Mouse (Mus musculus): ENCODE results near the gene Gpr146.

DNA sequence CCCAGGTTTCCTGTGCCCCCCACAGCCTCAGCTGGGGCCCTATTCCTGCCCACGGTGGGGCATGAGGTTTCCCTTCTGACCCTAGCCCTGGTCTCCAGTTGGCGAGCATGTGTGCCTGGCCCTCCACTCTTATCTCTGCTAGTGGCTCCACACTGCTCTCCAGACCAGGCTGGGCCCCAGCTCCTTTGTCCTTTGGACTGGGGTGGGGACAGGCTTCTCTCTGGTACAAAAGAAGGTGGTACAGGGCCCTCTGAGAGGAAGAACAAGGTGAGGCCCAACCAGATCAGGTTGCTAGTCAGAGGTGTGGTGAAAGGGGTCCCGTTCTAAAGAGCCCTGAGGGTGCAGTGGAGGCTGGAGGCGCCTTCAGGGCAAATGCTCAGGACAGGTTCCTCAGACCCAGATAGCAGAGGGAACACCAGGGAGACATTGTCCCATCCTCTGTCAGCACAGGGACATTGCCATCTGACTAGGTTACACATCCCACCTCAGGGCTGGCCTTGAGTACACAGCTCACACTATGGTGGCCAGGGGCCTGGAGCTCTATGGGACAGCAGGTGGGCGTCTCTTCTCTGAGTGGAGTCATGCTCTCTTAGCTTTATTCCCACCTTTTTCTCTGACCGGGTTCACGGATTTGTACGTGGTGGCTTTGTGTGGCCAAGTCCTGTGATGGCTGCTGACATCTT, 44.8 kb upstream of the Gpr146 start:
- TF ChIP-seq CTCF (IDR thresholded peaks at IDR 0.05; ENCODE audit: low read depth) (no peak), EP300 (optimal IDR thresholded peaks at IDR 0.05) (no peak)

Data from stomach, postnatal 0 days (tissue).